In genomic region chr8:31520991-31521448, GRCm38 (mm10) we compare ENCODE assay signal across 11 mouse cellular contexts.
A peak's percentile ranks its signal among the peaks of the same experiment; 100 is the strongest.
DNase-seq lines count a peak whose midpoint lies in the region; ATAC-seq and TF ChIP-seq lines count a peak whose summit lies in the region.
"Had no signal": no experiment of that assay in that cellular context is flagged by ENCODE, and none has a peak within 500 bp of the region (broad histone marks: within the 10 kb centered on the region; RNA-seq: fewer than 3 reads in every experiment).

No protein-coding gene starts in this region.

- H3K4me3 ChIP-seq in ES-E14 (ENCODE audit: insufficient read depth in 1 of 2, low read depth in 1 of 2, low read length in 2 of 2, poor library complexity in 1 of 2, severe bottlenecking in 1 of 2): no peak overlapping the region
- no peak overlapping the region for H3K4me3 ChIP-seq in lung, adult 2 months (replicated peaks; ENCODE audit: extremely low read depth, low read depth, low read length)
- H3K4me3 ChIP-seq: erythroblast, embryonic 14.5 days had no signal

- in situ Hi-C loops in ES-E14 (cut with MboI; ENCODE audit: low sequenced_read_pairs in 2 of 2, unreplicated experiment in 2 of 2): no loop called here

- DNase-seq in 3134 (ENCODE audit: extremely low read depth, insufficient read length, low spot score): peak; percentile 74
- DNase-seq in ES-E14 (ENCODE audit: low read depth, low spot score): peak; percentile 22
- peak; percentile 23 for DNase-seq in gonadal fat pad, adult 2 months (ENCODE audit: low read depth)
- peak; percentile 62 for DNase-seq in lung, adult 2 months
- no peak for DNase-seq in layer of hippocampus, adult 11-12 months (ENCODE audit: low spot score)
- no peak for DNase-seq in gastrocnemius, adult 8-10 months (ENCODE audit: low spot score in 2 of 2)
- DNase-seq in layer of hippocampus, adult 9-11 months: no peak
- DNase-seq: heart, postnatal 14 days; right cerebral cortex, postnatal 4 days had no signal

- H3K9ac ChIP-seq in ES-E14 (ENCODE audit: insufficient read depth, low read depth, low read length, poor library complexity, severe bottlenecking): no peak overlapping the region

- H3K4me1 ChIP-seq in ES-E14 (ENCODE audit: control insufficient read depth in 2 of 2, insufficient read depth in 2 of 2, low read length in 2 of 2, poor library complexity in 1 of 2): no peaks in the 10 kb centered on the region
- H3K4me1 ChIP-seq in lung, adult 2 months (ENCODE audit: control insufficient read depth, insufficient read depth, low read length): no peaks in the 10 kb centered on the region

- H3K36me3 ChIP-seq in ES-E14 (ENCODE audit: control insufficient read depth, insufficient read depth, low read length, poor library complexity, severe bottlenecking): no peaks in the 10 kb centered on the region

- H3K27ac ChIP-seq in ES-E14 (ENCODE audit: insufficient read depth, low read depth, low read length, poor library complexity, severe bottlenecking): no peak overlapping the region

- ATAC-seq in activated CD4-positive, CD25-positive, alpha-beta regulatory T cell, adult 4 months: no peak

- TF ChIP-seq CTCF in lung, adult 2 months (IDR thresholded peaks at IDR 0.05; ENCODE audit: insufficient read depth, low read length): no peak

- TF ChIP-seq POLR2A in lung, adult 2 months (IDR thresholded peaks at IDR 0.05; ENCODE audit: borderline replicate concordance, extremely low read depth, low read depth, low read length): no peak

- H3K9me3 ChIP-seq in ES-E14 (ENCODE audit: control insufficient read depth, insufficient read depth, low read depth, low read length): no peaks in the 10 kb centered on the region

- WGBS in lung, adult 2 months: 37% methylated on average over 2 of the region's 2 CpGs

TF ChIP-seq in ES-E14, 5 proteins besides CTCF, POLR2A, EP300 and RAD21:
- peak; percentile 44; the same call in 1 of the 2 replicates for TF ChIP-seq ZNF384 (IDR thresholded peaks at IDR 0.05; ENCODE audit: low read depth, low read length)
- no peak for TF ChIP-seq ZC3H11A (IDR thresholded peaks at IDR 0.05; ENCODE audit: borderline replicate concordance, low read depth, low read length)

Comparison
In these comparisons a context has a peak if more than half of its experiments do, and no peak if none do; other contexts are left out.
1. DNase-seq: peak in 3134 (single experiment), ES-E14 (single experiment), gonadal fat pad, adult 2 months (single experiment) and lung, adult 2 months (single experiment); none in layer of hippocampus, adult 11-12 months (single experiment), gastrocnemius, adult 8-10 months (0 of 2) and layer of hippocampus, adult 9-11 months (single experiment).